Mouse (Mus musculus): Measurements from ENCODE around the gene Lefty1.
"Not testable (repeated sequence)": the region's sequence is repeated elsewhere in the genome, so short reads cannot be mapped to it uniquely, and the experiment has no call there.

The Lefty1 gene

DNA sequence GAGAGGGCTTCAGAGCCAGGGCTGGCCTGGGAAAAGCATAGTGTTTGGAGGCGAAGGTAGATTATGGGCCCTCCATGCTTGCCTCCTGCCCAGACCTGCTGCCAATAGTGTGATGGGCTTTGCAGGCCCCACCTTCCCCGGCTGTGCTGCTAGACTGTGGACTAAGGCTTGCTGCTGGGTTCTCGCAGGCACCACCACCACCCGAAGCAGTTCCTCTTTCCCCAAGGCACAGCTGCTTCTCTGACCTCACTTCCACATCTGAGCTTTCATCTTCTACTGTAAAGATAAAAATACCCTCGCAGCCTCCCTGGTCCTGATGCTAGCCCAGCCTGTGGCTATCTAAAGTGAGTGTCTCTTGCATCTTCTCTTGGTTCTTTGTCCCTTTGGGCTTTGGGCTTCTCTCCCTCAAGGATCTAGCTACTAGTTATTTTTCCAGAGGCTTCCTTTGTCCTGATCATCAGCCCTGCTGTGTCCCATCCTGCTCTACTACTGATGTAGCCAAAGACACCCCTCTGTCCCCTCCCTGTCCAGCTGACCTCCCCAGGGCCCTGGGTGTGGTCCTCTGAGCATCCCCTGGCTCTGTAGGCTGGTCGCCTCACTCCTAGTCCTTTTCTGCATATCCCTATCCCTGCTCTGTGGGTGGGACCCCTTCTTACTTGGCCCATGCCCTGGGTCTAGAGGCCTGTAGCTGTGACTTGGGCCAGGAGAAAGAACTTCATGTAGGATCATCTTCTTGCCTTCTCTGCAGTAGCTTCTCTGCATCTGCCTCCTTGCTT, 12.4 kb upstream of the Lefty1 start:
- DNase-seq: no peak

DNA sequence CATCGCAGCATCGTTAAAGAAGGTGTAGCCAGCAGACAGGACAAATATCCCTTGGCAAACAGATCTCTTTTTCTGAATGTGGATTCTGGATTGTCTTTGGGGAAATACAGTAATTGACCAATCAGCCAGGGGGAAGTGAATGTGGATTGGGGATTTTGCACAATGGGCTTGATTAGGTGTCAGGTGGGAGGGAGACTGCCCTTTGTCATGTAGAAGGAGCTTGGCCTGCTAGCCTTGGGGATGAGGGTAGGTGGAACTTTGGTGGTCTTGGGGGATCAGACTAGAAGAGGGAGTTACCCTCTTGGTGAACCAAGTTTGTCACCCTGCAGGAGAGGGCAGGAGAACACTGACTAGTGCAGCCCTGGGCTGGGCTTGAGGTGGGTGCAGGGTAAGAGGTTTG, 10.1 kb upstream of the Lefty1 start:
- DNase-seq: no peak

DNA sequence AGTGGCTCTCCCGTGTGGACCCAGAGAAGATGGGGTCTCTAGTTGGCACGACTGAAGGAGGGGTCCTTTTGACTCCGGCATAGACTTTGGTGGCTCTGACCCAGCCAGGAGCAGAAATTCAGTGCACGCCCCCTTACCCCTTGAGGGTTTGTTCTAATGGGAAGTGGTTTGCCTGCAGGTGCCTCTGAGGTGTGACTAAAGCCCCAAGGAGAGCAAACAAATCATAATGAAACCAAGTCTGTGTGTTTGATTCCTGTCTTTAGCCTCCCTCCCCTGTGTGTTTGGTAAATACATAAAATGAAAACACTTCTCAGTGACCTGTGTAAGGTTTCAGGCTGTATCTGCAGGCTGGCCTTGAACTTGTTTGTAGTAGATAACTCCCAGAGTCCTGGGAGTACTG, 8.5 kb upstream of the Lefty1 start:
- DNase-seq: no peak

DNA sequence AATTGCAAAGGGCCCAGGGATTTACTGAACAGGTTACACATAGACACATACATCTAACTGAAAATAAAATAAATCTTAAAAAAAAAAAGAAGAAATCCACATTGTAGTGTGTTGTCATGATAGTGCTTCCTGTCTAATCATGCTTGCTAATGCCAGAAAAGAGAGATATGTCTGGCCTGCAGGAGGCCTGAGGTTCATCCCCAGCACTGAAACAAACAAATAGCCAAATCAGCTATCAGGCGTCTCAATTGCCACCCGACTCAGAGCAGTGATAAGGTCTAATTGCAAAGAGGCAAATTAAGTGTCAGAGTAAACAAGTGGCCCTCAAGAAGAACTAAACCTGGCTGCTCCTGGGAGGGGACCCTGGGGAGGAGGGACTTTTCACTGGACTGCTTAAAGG, 5.2 kb upstream of the Lefty1 start:
- no peak for DNase-seq

DNA sequence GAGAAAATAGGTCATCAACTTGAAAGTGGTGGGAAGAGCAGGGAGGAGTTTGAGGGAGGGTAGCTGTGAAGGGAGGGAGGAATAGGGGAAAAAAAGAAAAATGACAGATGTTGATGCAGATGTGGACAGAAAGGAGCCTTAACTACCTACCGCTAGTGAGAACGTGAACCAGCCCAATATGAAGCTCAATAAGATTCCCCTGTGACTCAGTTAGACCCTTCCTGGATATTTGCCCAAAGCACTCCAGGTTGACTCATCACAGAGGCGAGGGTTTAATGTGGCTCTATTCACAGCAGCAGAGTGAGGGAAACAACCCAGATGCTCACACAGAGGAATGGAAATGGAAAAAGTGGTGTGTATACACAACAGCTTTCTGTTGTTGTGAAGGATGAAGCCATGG, 3.7 kb upstream of the Lefty1 start:
- no peak for DNase-seq

DNA sequence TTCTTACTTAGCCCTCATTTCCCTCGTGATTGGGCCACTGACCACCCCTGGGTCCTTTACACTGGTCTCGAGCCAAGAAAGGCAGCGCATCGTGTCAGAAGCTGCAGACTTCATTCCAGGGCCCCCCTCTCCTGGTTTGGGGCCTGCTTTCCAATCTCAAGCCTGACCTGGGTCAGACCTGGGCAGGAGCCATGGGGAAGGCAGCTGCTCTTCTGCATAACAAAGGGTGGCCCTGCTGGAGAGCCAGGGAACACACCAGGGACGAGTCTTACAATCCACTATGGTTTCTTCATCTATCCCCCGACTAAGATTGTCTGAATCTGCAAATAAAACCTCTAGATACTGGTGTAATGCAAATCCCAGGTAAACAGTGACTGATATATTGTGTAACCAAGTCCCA, 1.2 kb upstream of the Lefty1 start:
- no peak for DNase-seq

DNA sequence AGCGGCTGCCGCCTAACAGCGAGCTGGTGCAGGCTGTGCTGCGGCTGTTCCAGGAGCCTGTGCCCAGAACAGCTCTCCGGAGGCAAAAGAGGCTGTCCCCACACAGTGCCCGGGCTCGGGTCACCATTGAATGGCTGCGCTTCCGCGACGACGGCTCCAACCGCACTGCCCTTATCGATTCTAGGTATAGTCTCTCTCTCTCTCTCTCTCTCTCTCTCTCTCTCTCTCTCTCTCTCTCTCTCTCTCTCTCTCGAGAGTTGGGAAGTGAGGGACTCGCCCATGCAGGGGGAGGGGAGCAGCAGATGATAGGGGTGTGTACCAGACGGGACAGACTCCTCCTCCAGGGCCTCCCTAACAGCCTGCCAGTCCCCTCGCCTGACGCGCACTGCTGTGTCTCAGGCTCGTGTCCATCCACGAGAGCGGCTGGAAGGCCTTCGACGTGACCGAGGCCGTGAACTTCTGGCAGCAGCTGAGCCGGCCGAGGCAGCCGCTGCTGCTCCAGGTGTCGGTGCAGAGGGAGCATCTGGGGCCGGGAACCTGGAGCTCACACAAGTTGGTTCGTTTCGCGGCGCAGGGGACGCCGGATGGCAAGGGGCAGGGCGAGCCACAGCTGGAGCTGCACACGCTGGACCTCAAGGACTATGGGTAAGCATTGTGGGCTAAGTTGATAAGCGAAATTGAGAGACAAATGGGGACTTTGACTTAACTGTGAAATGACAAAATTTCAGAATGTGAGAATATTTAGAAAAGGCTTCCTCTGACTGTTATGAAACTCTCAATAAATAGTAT, 2.0 kb downstream of the Lefty1 start:
- peak; percentile 66 for DNase-seq

DNA sequence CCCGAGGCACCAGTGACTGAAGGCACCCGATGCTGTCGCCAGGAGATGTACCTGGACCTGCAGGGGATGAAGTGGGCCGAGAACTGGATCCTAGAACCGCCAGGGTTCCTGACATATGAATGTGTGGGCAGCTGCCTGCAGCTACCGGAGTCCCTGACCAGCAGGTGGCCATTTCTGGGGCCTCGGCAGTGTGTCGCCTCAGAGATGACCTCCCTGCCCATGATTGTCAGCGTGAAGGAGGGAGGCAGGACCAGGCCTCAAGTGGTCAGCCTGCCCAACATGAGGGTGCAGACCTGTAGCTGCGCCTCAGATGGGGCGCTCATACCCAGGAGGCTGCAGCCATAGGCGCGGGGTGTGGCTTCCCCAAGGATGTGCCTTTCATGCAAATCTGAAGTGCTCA, 2.8 kb downstream of the Lefty1 start:
- not testable (repeated sequence) for DNase-seq

DNA sequence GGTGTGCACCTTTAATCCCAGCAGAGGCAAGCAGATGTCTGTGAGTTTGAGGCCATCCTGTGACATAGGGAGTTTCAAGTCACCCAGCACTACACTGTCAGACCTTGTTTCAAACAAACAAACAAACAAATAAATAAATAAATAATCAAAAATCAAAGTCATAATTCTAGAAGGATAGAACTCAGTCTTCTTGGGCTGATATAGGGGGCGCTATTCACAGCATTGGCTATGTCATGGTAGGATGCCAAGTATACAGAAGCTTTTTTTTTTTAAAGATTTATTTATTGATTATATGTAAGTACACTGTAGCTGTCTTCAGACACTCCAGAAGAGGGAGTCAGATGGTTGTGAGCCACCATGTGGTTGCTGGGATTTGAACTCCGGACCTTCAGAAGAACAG, 4.0 kb downstream of the Lefty1 start:
- not testable (repeated sequence) for DNase-seq

DNA sequence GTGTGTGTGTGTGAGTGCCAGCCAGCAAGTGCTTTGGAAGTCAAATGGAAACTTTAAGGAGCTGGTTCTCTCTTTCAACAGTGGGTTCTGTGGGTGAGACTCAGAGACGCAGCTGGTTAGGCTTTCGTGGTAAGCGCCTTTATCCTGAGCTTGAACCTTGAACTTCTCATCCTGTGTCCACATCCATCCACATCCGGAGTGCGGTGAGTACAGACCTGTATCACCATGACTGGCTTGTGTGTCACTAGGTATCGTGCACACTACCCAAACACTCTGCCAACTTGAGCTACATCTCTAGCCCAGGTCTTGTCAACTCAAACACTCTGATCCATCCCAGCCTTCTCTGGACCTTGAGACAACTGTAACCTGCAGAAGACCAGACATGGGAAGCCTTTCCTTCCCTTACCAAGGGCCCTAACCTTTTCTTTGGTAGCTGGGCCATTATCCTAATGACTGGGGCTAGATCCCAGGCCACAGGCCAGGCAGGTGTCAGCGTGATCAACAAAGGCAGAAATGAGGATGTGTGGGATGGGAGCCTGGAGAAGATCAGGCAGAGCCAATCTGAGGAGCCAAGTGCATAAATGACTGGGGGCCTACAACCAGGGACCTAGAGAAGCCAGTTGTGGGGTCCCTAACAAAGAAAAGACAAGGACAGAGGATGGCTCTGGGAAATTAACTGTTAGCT, 6.1 kb downstream of the Lefty1 start:
- no peak for DNase-seq

DNA sequence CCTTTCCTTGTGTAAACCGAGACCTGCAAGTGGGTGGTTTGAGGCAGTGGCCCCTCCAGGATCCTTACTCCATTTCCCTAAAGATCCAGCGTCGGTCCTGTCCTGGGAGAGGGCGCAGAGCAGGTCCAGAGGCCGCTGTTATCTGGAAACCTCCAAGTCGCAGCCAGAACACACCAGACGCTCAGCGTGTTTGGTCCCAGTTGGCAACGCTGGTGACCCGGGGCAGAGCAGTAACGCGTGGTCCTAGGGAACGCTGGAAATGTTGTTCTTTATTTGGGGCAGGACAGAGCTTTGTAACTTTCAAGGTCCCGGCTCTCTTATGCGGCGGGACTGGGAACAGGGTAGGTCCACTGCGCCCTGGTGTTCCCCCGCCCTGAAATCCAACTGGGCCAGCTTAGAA, 6.9 kb downstream of the Lefty1 start:
- DNase-seq: no peak

DNA sequence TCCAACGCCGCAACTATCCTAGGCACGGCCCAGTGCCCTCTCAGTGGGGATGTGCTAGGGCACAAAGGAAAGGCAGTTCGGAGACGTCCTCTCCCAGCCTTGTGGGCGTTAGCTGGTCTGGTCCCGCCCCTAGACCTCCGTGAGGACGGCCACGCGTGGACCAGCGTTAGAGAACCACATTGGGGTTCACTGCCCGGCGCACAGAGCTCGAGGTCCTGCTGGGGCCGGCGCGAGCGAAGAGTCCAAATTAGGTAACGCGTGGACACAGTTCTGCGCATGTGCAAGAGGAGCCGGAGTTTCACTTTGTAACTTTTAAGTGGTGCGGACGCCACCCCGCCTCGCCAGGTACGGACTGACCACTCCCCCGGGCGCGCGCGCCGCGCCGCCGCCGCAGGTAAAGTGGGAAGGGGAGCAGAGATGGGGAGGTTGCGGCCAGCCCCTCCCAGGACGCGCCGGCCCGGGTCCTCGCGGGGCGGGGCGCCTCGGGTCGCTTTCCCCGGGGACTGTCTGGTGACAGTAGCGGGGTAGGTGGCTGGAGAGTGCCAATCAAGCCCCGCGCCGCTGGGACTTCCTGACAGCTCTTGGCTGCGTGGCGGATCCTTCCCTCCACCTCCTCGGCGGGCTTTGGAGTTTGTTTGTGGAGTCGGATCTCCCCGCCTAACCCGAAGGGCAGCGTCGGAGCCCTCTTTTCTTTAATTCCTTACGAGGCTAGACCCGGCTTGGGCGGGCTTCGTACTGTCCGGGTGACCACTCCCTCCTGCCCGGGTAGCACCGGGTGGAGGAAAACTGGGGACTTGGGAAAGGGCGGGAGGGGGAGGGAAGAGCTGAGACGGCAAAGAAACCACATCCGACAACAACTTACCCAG, 7.6 kb downstream of the Lefty1 start, which contains the start of gene Tmem63a:
TSS of gene Tmem63a (plus strand) at position 179 of the 866 bp plus-strand sequence.
- peak; percentile 93 for DNase-seq

DNA sequence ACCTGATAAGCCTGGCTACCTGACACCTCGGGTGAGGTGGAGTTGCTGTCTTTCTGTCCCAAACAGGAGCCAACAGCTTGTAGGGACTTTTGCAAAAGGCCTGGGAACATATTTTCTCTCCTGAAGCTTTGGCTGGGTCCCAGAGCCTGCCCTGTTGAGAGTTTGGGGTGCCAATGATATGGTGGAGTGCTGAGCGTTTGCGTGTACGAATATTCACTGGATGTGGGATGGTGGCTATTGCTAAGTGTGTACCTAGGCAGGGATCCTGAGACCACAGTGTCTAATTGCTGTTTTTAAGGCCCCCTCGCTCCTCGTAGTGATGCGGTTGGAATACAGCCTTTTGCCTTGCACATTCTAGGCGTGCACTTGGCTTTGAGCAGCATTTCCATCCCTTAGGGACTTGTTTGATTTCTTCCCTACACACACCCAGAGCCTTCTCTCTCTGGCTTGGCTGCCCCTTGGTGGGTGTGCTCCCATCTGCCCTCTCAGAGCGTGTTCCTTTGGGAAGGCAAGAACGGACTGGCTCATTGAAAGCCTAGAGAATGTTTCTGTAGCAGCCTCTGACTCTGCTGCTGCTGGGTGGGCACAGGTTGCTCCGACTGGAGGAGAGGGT, 8.3 kb downstream of the Lefty1 start:
- no peak for DNase-seq

DNA sequence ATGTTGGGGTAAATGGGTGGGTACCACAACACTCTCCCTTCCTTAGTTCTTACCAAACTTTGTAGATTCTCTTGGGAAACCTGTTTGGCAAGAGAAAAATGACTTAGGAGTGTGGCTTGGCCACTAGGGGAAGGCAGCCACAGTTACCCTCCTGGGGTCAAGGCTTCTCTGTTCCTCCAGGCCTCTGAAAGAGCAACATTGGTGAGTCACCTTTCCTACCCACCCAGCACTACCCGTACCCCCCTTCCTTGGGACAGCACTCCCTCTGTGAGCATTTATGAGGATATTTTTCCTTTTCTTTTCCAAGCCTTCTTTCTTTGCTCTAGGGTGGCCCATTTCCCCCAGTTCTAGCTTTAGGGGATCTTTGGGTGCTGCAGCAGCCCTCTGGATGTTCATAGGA, 9.1 kb downstream of the Lefty1 start:
- no peak for DNase-seq

DNA sequence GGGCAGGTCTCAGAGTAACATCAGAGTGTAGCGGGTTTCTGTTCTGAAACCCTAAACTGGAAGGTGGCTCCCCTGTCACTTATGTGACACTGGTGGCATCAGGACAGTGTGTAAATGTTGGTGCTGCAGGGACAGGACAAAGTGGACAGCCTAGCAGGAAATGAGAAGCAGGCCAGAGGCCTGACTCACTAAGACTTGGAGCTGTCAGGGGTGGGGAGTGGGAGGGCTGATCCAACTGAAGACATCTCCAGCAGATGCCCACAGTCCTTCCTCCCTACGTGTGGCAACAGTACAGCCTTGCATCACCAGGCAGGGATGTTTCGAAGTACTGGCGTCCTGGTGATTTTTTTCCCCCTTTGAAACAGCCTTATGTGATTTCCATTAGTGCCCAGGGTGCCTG, 9.7 kb downstream of the Lefty1 start:
- peak; percentile 60 for DNase-seq

DNA sequence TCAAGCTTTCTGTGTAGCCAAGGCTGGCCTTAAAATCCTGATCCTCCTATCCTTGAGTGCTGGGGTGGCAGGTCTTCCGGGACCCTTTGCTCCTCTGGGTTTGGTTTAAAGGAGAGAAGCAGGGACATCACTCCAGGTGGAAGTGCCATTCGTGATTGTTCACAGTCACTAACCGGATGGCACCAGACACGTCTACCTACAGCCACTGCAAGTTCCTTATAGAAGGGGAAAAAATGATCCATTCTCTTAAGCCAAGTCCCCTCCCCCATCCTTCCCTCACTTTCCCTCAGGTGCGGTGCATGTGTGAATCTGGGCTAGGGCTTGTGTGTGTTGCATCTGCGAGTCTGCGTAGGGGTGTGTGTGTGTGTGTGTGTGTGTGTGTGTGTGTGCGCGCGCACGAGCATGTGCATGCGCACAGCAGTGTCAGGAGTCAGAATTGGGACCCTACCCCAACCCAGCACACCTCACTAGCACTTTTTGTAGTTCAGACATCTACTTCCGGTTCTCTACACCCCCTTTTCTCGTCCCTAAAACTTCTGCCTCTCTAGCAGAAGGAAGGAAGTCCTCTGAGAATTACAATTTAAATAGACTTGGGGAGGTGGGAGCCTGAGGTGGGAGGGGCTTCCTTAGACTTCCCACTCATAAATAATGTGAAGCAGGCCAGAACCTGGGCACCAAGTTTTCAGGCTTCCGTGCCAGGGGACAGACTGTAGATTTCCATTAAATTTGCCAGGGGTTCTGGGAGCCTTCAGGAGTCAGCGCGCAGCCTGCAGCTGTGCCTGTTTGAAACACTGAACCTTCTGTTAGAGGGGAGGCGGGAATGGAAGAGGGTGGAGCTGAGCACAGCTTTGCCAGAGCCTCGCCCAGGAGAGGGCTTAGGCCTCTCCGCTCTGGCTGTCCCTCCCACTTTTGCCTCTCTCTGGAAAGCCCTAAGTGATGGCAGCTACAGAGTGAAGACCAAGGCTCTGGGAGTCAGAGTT, 10.5 kb downstream of the Lefty1 start:
- DNase-seq: peak; percentile 77

DNA sequence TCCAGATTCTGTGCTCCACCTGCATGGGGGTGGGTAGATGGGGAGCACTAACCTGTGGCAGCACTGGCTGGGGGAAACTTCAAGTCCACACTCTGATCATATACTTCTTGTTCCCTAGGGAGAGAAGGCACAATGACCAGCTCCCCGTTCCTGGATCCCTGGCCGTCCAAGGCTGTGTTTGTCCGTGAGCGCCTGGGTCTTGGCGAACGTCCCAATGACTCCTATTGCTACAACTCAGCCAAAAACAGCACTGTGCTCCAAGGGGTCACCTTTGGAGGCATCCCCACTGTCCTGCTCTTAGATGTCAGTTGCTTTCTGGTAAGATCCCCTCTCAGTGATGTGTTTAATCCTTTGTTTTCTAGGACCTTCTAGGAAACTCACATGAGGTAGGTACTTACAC, 11.6 kb downstream of the Lefty1 start:
- DNase-seq: no peak

DNA sequence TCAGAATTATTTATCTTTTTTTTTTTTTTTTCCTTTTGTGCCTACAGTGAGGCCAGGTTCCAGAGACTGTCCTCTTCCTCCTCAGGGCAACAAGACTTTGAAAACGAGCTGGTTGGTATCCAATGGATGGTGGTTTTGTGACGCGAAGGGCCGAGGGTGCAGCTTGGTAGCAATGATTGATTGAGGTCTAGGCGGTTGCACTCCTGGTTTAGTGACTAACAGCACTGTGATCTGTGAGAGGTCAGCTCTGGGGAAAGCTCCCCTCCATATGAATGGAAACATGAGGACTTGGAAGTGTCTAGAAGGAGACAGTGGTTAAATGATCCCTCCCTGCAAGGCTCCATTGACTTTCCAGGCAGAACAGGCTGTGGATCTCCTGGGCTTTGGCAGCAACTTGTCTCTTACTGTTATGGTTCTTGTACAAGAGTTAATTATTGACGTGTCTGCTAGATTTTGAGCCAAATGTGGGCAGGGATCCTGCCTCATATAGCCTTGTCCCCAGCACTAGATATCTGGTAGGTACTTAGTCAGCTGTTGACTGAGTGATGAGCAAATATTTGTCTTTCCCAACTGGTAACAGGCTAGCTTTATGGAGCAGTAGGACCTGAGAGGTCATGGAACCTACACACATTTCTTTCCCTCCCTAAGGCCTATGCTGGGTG, 17.4 kb downstream of the Lefty1 start:
- DNase-seq: peak; percentile 83

DNA sequence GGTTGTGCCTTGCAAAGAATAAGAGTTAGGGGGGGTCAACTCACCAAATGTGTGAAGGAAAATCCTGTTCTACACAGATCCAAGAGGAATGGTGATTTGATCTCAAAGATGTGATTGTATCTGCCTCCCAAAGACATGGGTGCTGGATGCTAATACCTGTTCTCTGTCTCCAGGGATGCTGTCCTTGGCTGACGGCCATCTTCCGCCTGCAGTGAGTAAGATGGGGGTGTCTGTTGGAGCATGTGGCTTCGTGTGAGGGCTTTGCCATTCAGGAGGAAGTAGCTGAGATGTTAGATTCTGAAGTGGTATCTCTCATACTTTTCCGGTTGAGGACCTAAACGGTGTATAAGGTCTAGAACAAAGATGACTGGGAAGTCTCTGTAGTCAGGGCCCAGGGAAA, 18.0 kb downstream of the Lefty1 start:
- no peak for DNase-seq

DNA sequence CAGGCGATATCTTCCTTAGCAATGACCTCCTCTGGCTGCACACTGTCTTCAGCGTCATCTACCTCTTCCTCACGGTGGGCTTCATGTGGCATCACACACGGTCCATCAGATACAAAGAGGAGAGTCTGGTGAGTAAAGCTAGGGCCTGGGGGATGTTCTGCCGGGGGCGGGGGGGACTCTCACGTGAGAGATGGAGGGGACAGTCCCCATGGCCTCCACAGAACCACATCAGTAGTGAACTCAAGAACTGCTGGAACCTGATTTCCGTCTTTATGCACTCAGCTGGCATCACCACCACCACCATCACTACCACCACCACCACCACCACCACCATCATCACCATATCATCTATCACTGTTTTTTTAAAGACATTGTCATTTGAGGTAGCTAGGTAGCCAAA, 21.6 kb downstream of the Lefty1 start:
- no peak for DNase-seq

Data from lung, postnatal 36 days (tissue).